Mouse (Mus musculus) liver, adult 2 months (tissue): ENCODE data around the gene Adgre5. TPM values are rescaled to one million over a fixed set of nuclear protein-coding genes. Genes with fewer than 3 reads are reported as not detected.
A peak's percentile ranks its signal among the peaks of the same experiment; 100 is the strongest.

Experiments used
- DNase-seq: peaks from one replicate; pipeline ENCODE4 v3.0.0-alpha.2; 2011; ENCODE audit warnings: low read depth, low spot score; ENCODE audit errors: extremely low read depth
- H3K27ac ChIP-seq: fragments of 200-500 bp; replicated peaks from 2 replicates; pipeline ENCODE4 v1.5.1; 2012; ENCODE audit warnings: low read depth, mild to moderate bottlenecking, control low read depth, inconsistent platforms, low read length; ENCODE audit not compliant: insufficient read depth
- H3K27me3 ChIP-seq: fragments of 200-500 bp; 2 replicates; pipeline ENCODE4 v1.6.1; 2012; ENCODE audit warnings: mild to moderate bottlenecking, moderate library complexity, low read length, inconsistent platforms; ENCODE audit not compliant: control insufficient read depth, insufficient read depth
- H3K36me3 ChIP-seq: fragments of 200-500 bp; 2 replicates; pipeline ENCODE4 v1.6.1; 2012; ENCODE audit warnings: low read length, inconsistent platforms; ENCODE audit not compliant: control insufficient read depth, insufficient read depth
- H3K4me1 ChIP-seq: fragments of 200-500 bp; 2 replicates; pipeline ENCODE4 v1.6.1; 2011; ENCODE audit warnings: low read length; ENCODE audit not compliant: control insufficient read depth, insufficient read depth
- H3K4me3 ChIP-seq: fragments of 200-500 bp; 2 replicates; pipeline ENCODE4 v1.5.1; 2011; ENCODE audit warnings: low read depth, mild to moderate bottlenecking, control low read depth, low read length, moderate library complexity; ENCODE audit not compliant: insufficient read depth
- H3K79me2 ChIP-seq: fragments of 200-500 bp; 2 replicates; pipeline ENCODE4 v1.6.1; 2012; ENCODE audit warnings: inconsistent platforms, mild to moderate bottlenecking, low read length, moderate library complexity; ENCODE audit not compliant: control insufficient read depth, insufficient read depth
- H3K9ac ChIP-seq: fragments of 200-500 bp; 2 replicates; pipeline ENCODE4 v1.6.1; 2012; ENCODE audit warnings: low read depth, mild to moderate bottlenecking, control low read depth, inconsistent platforms, low read length
- CTCF ChIP-seq: fragments of 200-500 bp; IDR thresholded peaks from 2 replicates; pipeline ENCODE4 v1.5.1; 2011; ENCODE audit warnings: low read depth, low read length, control low read depth
- POLR2A ChIP-seq: fragments of 200-500 bp; IDR thresholded peaks from 2 replicates; pipeline ENCODE4 v1.6.1; 2011; ENCODE audit warnings: low read length, control low read depth; ENCODE audit not compliant: insufficient read depth; ENCODE audit errors: extremely low read depth
- WGBS: fragments of 180-500 bp; shearing (Covaris S2); methylation state at CpG from one replicate; pipeline ENCODE4 v1.1.7; 2018; 5-methylcytosine and 5-hydroxymethylcytosine counted together
- polyA plus RNA-seq: library from polyadenylated mRNA; depleted of rRNA; stranded (reverse); fragments of >200 nt; gene quantifications from 2 replicates; pipeline ENCODE4 v1.2.3, GENCODE M21; 2012
- total RNA-seq: library from RNA; depleted of rRNA; stranded (reverse); fragments of >200 nt; gene quantifications from 2 replicates; pipeline ENCODE4 v1.2.3, GENCODE M21; 2014

Gene Adgre5
- total and polyA plus RNA-seq, 2 experiments, result 17.9 to 20.8 TPM

GRCm38 (mm10) chr8:83749265-83749664, 8.1 kb upstream of the Adgre5 start:
- Histone ChIP-seq H3K27me3 (no peaks in the 10 kb centered on the region), H3K4me1 (no peaks in the 10 kb centered on the region), H3K4me3 (no peak overlapping the region), H3K27ac (peak overlapping the region; percentile 49), H3K36me3 (no peaks in the 10 kb centered on the region), H3K9ac (no peak overlapping the region), H3K79me2 (no peaks in the 10 kb centered on the region)
- no peak for TF ChIP-seq CTCF
- no peak for TF ChIP-seq POLR2A
- DNase-seq, result no peak
- 70% methylated on average over 9 of the region's 9 CpGs for WGBS

- Histone ChIP-seq H3K9ac (no peak overlapping the region), H3K36me3 (no peaks in the 10 kb centered on the region), H3K4me3 (no peak overlapping the region), H3K4me1 (no peaks in the 10 kb centered on the region), H3K27ac (peak overlapping the region; percentile 49), H3K27me3 (no peaks in the 10 kb centered on the region), H3K79me2 (no peaks in the 10 kb centered on the region)
- DNase-seq, result peak; percentile 45
- TF ChIP-seq CTCF (no peak), POLR2A (no peak)
- WGBS, result 45% methylated on average over 3 of the region's 3 CpGs
Observed at GRCm38 (mm10) chr8:83748708-83749107, 7.6 kb upstream of the Adgre5 start.

GRCm38 (mm10) chr8:83747661-83748346, 6.7 kb upstream of the Adgre5 start:
- no peaks in the 10 kb centered on the region for H3K4me1 ChIP-seq
- no peaks in the 10 kb centered on the region for H3K27me3 ChIP-seq
- H3K79me2 ChIP-seq, result no peaks in the 10 kb centered on the region
- DNase-seq, result peak; percentile 40
- WGBS, result 5% methylated on average over 28 of the region's 28 CpGs
- H3K9ac ChIP-seq, result peak overlapping the region; percentile 30
- TF ChIP-seq CTCF (no peak), POLR2A (no peak)
- no peaks in the 10 kb centered on the region for H3K36me3 ChIP-seq
- H3K4me3 ChIP-seq, result peak overlapping the region; percentile 19; the same call in 1 of the 2 replicates
- H3K27ac ChIP-seq, result peak overlapping the region; percentile 69

GRCm38 (mm10) chr8:83744070-83744469, 2.9 kb upstream of the Adgre5 start:
- TF ChIP-seq CTCF, result no peak
- no peak for TF ChIP-seq POLR2A
- Histone ChIP-seq H3K4me1 (no peaks in the 10 kb centered on the region), H3K27ac (no peak overlapping the region), H3K79me2 (no peaks in the 10 kb centered on the region), H3K36me3 (no peaks in the 10 kb centered on the region), H3K9ac (no peak overlapping the region), H3K4me3 (no peak overlapping the region), H3K27me3 (no peaks in the 10 kb centered on the region)
- WGBS, result 73% methylated on average over 4 of the region's 4 CpGs
- no peak for DNase-seq

- no peaks in the 10 kb centered on the region for H3K27me3 ChIP-seq
- no peaks in the 10 kb centered on the region for H3K36me3 ChIP-seq
- H3K79me2 ChIP-seq, result no peaks in the 10 kb centered on the region
- no peak overlapping the region for H3K27ac ChIP-seq
- no peak for DNase-seq
- no peak overlapping the region for H3K4me3 ChIP-seq
- TF ChIP-seq POLR2A (no peak), CTCF (no peak)
- H3K4me1 ChIP-seq, result 0 out of 2 replicates have a peak, but pooled peaks cover 2% of the 10 kb centered on the region
- 90% methylated on average over 6 of the region's 6 CpGs for WGBS
- no peak overlapping the region for H3K9ac ChIP-seq
Observed at GRCm38 (mm10) chr8:83742968-83743367, 1.8 kb upstream of the Adgre5 start.
